Mouse (Mus musculus): ENCODE data around the gene Hcfc1r1. TPM values are rescaled to one million over a fixed set of nuclear protein-coding genes. Genes with fewer than 3 reads are reported as not detected.

The Hcfc1r1 gene
- polyA plus RNA-seq, 1 experiment from 2014 or later, result 52.5 TPM

DNA sequence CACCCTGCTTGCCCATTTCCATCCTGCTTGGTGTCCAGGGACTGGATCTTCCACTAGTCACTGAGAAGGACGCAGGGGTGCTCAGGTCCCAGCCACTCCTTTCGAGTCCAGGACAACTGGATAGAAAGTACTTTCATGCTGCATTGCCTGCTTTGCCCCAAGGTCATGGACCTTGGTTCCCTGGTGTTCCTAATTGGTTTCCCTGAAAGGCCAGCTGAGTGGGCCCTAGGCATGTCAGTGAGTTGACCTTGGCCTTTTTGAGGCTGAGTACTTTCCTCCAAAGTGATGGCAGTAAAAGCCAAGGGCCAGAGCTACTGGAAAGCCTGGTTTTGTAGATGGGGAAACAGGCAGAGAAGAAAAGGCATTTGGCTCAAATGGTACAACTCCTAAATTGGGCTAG, 48.5 kb downstream of the Hcfc1r1 start:
- Histone ChIP-seq H3K4me3 (ENCODE audit: low read depth, low read length) (no peak overlapping the region), H3K9me3 (ENCODE audit: control insufficient read depth, low read length) (no peaks in the 10 kb centered on the region), H3K36me3 (ENCODE audit: control insufficient read depth, insufficient read depth, low read length) (no peaks in the 10 kb centered on the region), H3K9ac (ENCODE audit: low read depth, low read length) (no peak overlapping the region), H3K4me2 (replicated peaks; ENCODE audit: low read depth, low read length) (no peak overlapping the region), H3K4me1 (replicated peaks; ENCODE audit: control insufficient read depth, insufficient read depth, low read length) (no peaks in the 10 kb centered on the region), H3K27me3 (ENCODE audit: control insufficient read depth, insufficient read depth, low read length) (no peaks in the 10 kb centered on the region), H3K27ac (ENCODE audit: low read depth, low read length) (no peak overlapping the region)
- no peak for ATAC-seq (ENCODE audit: low FRiP score)
- 80% methylated on average over 2 of the region's 2 CpGs for WGBS
- no peak for DNase-seq (ENCODE audit: low spot score)

DNA sequence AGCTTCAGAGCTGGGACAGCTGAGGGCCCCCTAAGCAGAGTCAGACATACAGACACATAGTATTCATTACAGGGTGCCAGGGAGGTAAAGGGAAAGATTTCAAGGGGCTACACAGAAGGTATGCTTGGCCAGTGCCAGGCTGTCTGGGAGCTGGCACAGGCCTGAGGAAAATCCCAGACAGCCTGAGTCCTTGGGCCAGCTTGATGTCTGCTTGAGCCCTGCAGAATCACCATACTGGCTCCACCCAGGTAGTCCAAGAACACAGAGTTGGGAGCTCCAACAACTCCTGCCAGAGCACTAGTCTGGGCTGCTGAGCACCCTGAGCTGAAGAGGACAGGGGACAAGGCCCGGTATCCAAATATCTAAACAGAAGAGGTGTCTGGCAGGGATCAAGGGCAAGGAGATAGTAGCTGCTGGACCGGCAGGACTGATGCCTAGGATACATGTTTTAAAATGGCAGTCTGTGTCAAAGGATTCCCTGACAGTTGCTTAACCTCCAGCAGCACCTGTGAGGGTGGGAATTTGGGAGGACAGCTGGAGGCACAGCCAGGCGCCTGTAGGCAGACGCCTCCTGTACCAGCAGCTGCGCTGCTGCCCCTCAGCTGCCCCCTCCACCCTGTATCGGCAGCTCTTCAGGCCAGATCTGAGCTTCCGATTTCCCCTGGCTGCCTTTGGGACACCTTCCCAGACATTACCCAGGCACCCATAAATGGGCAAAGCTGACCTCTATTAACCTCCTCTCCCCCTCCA, 49.2 kb downstream of the Hcfc1r1 start, which contains the start of gene 1520401A03Rik:
Gene 1520401A03Rik (minus strand): TSS at position 408 of the 750 bp plus-strand sequence.
- Histone ChIP-seq H3K9ac (ENCODE audit: low read depth, low read length) (no peak within 1 kb of the TSS), H3K4me2 (replicated peaks; ENCODE audit: low read depth, low read length) (no peak within 1 kb of the TSS), H3K36me3 (ENCODE audit: control insufficient read depth, insufficient read depth, low read length) (no peaks in the 10 kb centered on the region), H3K4me3 (ENCODE audit: low read depth, low read length) (no peak within 1 kb of the TSS), H3K27me3 (ENCODE audit: control insufficient read depth, insufficient read depth, low read length) (no peaks in the 10 kb centered on the region), H3K27ac (ENCODE audit: low read depth, low read length) (no peak within 1 kb of the TSS), H3K9me3 (ENCODE audit: control insufficient read depth, low read length) (no peaks in the 10 kb centered on the region), H3K4me1 (replicated peaks; ENCODE audit: control insufficient read depth, insufficient read depth, low read length) (no peaks in the 10 kb centered on the region)
- DNase-seq (ENCODE audit: low spot score), result no peak
- WGBS, result 74% methylated on average over 7 of the region's 7 CpGs
- no peak for ATAC-seq (ENCODE audit: low FRiP score)

Other genes with a start within 250 kb of the Hcfc1r1 start
- gene Vmn2r117, start 193.9 kb upstream of the Hcfc1r1 start, polyA plus RNA-seq (2014; fragmentation: Nextera tagmentation; extraction: Ambion mirVana), result not detected in 2 replicates
- 16.1 and 17.4 TPM in 2 replicates for gene Zfp213, start 109.4 kb upstream of the Hcfc1r1 start, polyA plus RNA-seq (2014; fragmentation: Nextera tagmentation; extraction: Ambion mirVana)
- gene Zfp13, start 74.1 kb upstream of the Hcfc1r1 start, polyA plus RNA-seq (2014; fragmentation: Nextera tagmentation; extraction: Ambion mirVana), result 16.5 and 16.7 TPM in 2 replicates
- 0.32 and 0.34 TPM in 2 replicates for gene Zscan10, start 72.7 kb upstream of the Hcfc1r1 start, polyA plus RNA-seq (2014; fragmentation: Nextera tagmentation; extraction: Ambion mirVana)
- gene Mmp25, start 28.3 kb upstream of the Hcfc1r1 start, polyA plus RNA-seq (2014; fragmentation: Nextera tagmentation; extraction: Ambion mirVana), result 0.82 and 0.99 TPM in 2 replicates
- gene Bicdl2, start 13.1 kb upstream of the Hcfc1r1 start, polyA plus RNA-seq (2014; fragmentation: Nextera tagmentation; extraction: Ambion mirVana), result 0.15 and 0.79 TPM in 2 replicates
- 56.6 and 56.8 TPM in 2 replicates for gene Thoc6, start 286 bp downstream of the Hcfc1r1 start, polyA plus RNA-seq (2014; fragmentation: Nextera tagmentation; extraction: Ambion mirVana)
- 1.2 and 3.3 TPM in 2 replicates for gene Tnfrsf12a, start 3.9 kb downstream of the Hcfc1r1 start, polyA plus RNA-seq (2014; fragmentation: Nextera tagmentation; extraction: Ambion mirVana)
- 12.8 and 18.1 TPM in 2 replicates for gene Cldn6, start 5.7 kb downstream of the Hcfc1r1 start, polyA plus RNA-seq (2014; fragmentation: Nextera tagmentation; extraction: Ambion mirVana)
- gene Cldn9, start 10.4 kb downstream of the Hcfc1r1 start, polyA plus RNA-seq (2014; fragmentation: Nextera tagmentation; extraction: Ambion mirVana), result 4.1 and 6.5 TPM in 2 replicates
- 0.08 TPM in 1 of 2 replicates, not detected in the other for gene 1520401A03Rik, start 49.2 kb downstream of the Hcfc1r1 start, polyA plus RNA-seq (2014; fragmentation: Nextera tagmentation; extraction: Ambion mirVana)
- gene Pkmyt1, start 52.7 kb downstream of the Hcfc1r1 start, polyA plus RNA-seq (2014; fragmentation: Nextera tagmentation; extraction: Ambion mirVana), result 30.2 and 31.3 TPM in 2 replicates
- gene Paqr4, start 67.3 kb downstream of the Hcfc1r1 start, polyA plus RNA-seq (2014; fragmentation: Nextera tagmentation; extraction: Ambion mirVana), result 28.0 and 28.9 TPM in 2 replicates
- 2.0 and 2.6 TPM in 2 replicates for gene Kremen2, start 72.2 kb downstream of the Hcfc1r1 start, polyA plus RNA-seq (2014; fragmentation: Nextera tagmentation; extraction: Ambion mirVana)
- 127 and 135 TPM in 2 replicates for gene Flywch1, start 98.0 kb downstream of the Hcfc1r1 start, polyA plus RNA-seq (2014; fragmentation: Nextera tagmentation; extraction: Ambion mirVana)
- gene Flywch2, start 112.5 kb downstream of the Hcfc1r1 start, polyA plus RNA-seq (2014; fragmentation: Nextera tagmentation; extraction: Ambion mirVana), result 27.7 and 30.5 TPM in 2 replicates
- 427 and 573 TPM in 2 replicates for gene Srrm2, start 116.9 kb downstream of the Hcfc1r1 start, polyA plus RNA-seq (2014; fragmentation: Nextera tagmentation; extraction: Ambion mirVana)
- gene Elob, start 155.5 kb downstream of the Hcfc1r1 start, polyA plus RNA-seq (2014; fragmentation: Nextera tagmentation; extraction: Ambion mirVana), result 1,090 and 1,145 TPM in 2 replicates
- gene Prss33, start 162.5 kb downstream of the Hcfc1r1 start, polyA plus RNA-seq (2014; fragmentation: Nextera tagmentation; extraction: Ambion mirVana), result 0.14 TPM in 1 of 2 replicates, not detected in the other
- not detected in 2 replicates for gene Prss32, start 170.3 kb downstream of the Hcfc1r1 start, polyA plus RNA-seq (2014; fragmentation: Nextera tagmentation; extraction: Ambion mirVana)
- gene Prss41, start 170.6 kb downstream of the Hcfc1r1 start, polyA plus RNA-seq (2014; fragmentation: Nextera tagmentation; extraction: Ambion mirVana), result 0.92 and 1.6 TPM in 2 replicates
- gene Prss21, start 194.5 kb downstream of the Hcfc1r1 start, polyA plus RNA-seq (2014; fragmentation: Nextera tagmentation; extraction: Ambion mirVana), result not detected in 2 replicates
- not detected in 2 replicates for gene Dcpp1, start 207.3 kb downstream of the Hcfc1r1 start, polyA plus RNA-seq (2014; fragmentation: Nextera tagmentation; extraction: Ambion mirVana)
- gene Dcpp2, start 207.3 kb downstream of the Hcfc1r1 start, polyA plus RNA-seq (2014; fragmentation: Nextera tagmentation; extraction: Ambion mirVana), result not detected in 2 replicates
- gene Dcpp3, start 243.9 kb downstream of the Hcfc1r1 start, polyA plus RNA-seq (2014; fragmentation: Nextera tagmentation; extraction: Ambion mirVana), result not detected in 2 replicates

All from hindbrain, embryonic 11.5 days (tissue).